Mouse (Mus musculus) MEL-GATA-1-ER (cell line): Measurements from ENCODE around the gene Cnbp.

ENCODE experiments used
- DNase-seq: peaks from one replicate; pipeline ENCODE4 v3.0.0-alpha.2; 2012; ENCODE audit warnings: low read depth; ENCODE audit errors: extremely low read depth

Cnbp gene

GRCm38 (mm10) chr6:87850155-87850899 lies 579 bp downstream of the Cnbp start:
- no peak for DNase-seq

- peak; percentile 65 for DNase-seq
Measured at GRCm38 (mm10) chr6:87849780-87850154, 1.1 kb downstream of the Cnbp start.

- no peak for DNase-seq
Measured at GRCm38 (mm10) chr6:87846813-87847212, 4.1 kb downstream of the Cnbp start.

GRCm38 (mm10) chr6:87845031-87845695 lies 5.7 kb downstream of the Cnbp start:
- no peak for DNase-seq

GRCm38 (mm10) chr6:87842254-87842653 lies 8.7 kb downstream of the Cnbp start:
- DNase-seq, result no peak

GRCm38 (mm10) chr6:87841635-87842034 lies 9.3 kb downstream of the Cnbp start:
- no peak for DNase-seq

GRCm38 (mm10) chr6:87839797-87840341 lies 11.0 kb downstream of the Cnbp start:
- DNase-seq, result no peak

- peak; percentile 95 for DNase-seq
Measured at GRCm38 (mm10) chr6:87838551-87839197, 12.2 kb downstream of the Cnbp start, which contains the start of gene Isy1. Gene Isy1, minus strand, starts transcription at chr6:87838798.

- no peak for DNase-seq
Measured at GRCm38 (mm10) chr6:87835695-87836094, 15.2 kb downstream of the Cnbp start, which contains the start of gene Gm45140. Gene Gm45140, minus strand, starts transcription at chr6:87835795.

- DNase-seq, result no peak
Measured at GRCm38 (mm10) chr6:87820366-87820765, 30.5 kb downstream of the Cnbp start.

- DNase-seq, result no peak
Measured at GRCm38 (mm10) chr6:87814486-87814885, 36.4 kb downstream of the Cnbp start.

- no peak for DNase-seq
Measured at GRCm38 (mm10) chr6:87812656-87813055, 38.2 kb downstream of the Cnbp start.

GRCm38 (mm10) chr6:87811675-87812338 lies 39.1 kb downstream of the Cnbp start, which contains the start of gene Rab43:
Gene Rab43, minus strand, starts transcription at chr6:87812164.
- peak; percentile 80 for DNase-seq

GRCm38 (mm10) chr6:87810713-87811669 lies 39.9 kb downstream of the Cnbp start:
- no peak for DNase-seq

GRCm38 (mm10) chr6:87810311-87810710 lies 40.6 kb downstream of the Cnbp start:
- DNase-seq, result no peak

GRCm38 (mm10) chr6:87809651-87810161 lies 41.2 kb downstream of the Cnbp start:
- no peak for DNase-seq

- DNase-seq, result no peak
Measured at GRCm38 (mm10) chr6:87809144-87809543, 41.8 kb downstream of the Cnbp start.

- DNase-seq, result no peak
Measured at GRCm38 (mm10) chr6:87808521-87808920, 42.4 kb downstream of the Cnbp start.

GRCm38 (mm10) chr6:87807735-87808440 lies 43.0 kb downstream of the Cnbp start:
- DNase-seq, result no peak
